Mouse (Mus musculus) small intestine, adult 2 months (tissue): Measurements from ENCODE around the gene Mars2. TPM values are rescaled to one million over a fixed set of nuclear protein-coding genes. Genes with fewer than 3 reads are reported as not detected.

ENCODE experiments used
- H3K27ac ChIP-seq: fragments of 200-500 bp; 2 replicates; pipeline ENCODE4 v1.5.1; 2012; ENCODE audit warnings: low read depth, low read length, control low read depth, inconsistent platforms; ENCODE audit not compliant: insufficient read depth
- H3K27me3 ChIP-seq: fragments of 200-500 bp; 2 replicates; pipeline ENCODE4 v1.6.1; 2012; ENCODE audit warnings: mild to moderate bottlenecking, moderate library complexity, low read length, inconsistent platforms; ENCODE audit not compliant: control insufficient read depth, insufficient read depth
- H3K36me3 ChIP-seq: fragments of 200-500 bp; 2 replicates; pipeline ENCODE4 v1.6.1; 2012; ENCODE audit warnings: mild to moderate bottlenecking, low read length, control low read depth, inconsistent platforms; ENCODE audit not compliant: control insufficient read depth, insufficient read depth
- H3K4me1 ChIP-seq: fragments of 200-500 bp; 2 replicates; pipeline ENCODE4 v1.6.1; 2012; ENCODE audit warnings: low read length, inconsistent platforms, mixed read lengths; ENCODE audit not compliant: control insufficient read depth, insufficient read depth, insufficient read length
- H3K4me3 ChIP-seq: fragments of 200-500 bp; 2 replicates; pipeline ENCODE4 v1.5.1; 2012; ENCODE audit warnings: low read depth, mild to moderate bottlenecking, control low read depth, inconsistent platforms, low read length, moderate library complexity
- CTCF ChIP-seq: fragments of 200-500 bp; IDR thresholded peaks from 2 replicates; pipeline ENCODE4 v1.5.1; 2012; ENCODE audit warnings: low read depth, mild to moderate bottlenecking, control low read depth, inconsistent platforms, low read length, moderate library complexity, mixed read lengths; ENCODE audit not compliant: insufficient replicate concordance, insufficient read length; ENCODE audit errors: extremely low read depth
- POLR2A ChIP-seq: fragments of 200-500 bp; IDR thresholded peaks from 2 replicates; pipeline ENCODE4 v1.6.1; 2012; ENCODE audit warnings: low read depth, mild to moderate bottlenecking, control low read depth, inconsistent platforms, low read length, moderate library complexity
- WGBS: fragments of 180-500 bp; shearing (Covaris S2); methylation state at CpG from one replicate; pipeline ENCODE4 v1.1.7; 2018; 5-methylcytosine and 5-hydroxymethylcytosine counted together
- polyA plus RNA-seq: library from polyadenylated mRNA; depleted of rRNA; stranded (reverse); fragments of >200 nt; gene quantifications from 2 replicates; pipeline ENCODE4 v1.2.3, GENCODE M21; 2012

The Mars2 gene
- polyA plus RNA-seq, 1 experiment, result 1.4 TPM

DNA sequence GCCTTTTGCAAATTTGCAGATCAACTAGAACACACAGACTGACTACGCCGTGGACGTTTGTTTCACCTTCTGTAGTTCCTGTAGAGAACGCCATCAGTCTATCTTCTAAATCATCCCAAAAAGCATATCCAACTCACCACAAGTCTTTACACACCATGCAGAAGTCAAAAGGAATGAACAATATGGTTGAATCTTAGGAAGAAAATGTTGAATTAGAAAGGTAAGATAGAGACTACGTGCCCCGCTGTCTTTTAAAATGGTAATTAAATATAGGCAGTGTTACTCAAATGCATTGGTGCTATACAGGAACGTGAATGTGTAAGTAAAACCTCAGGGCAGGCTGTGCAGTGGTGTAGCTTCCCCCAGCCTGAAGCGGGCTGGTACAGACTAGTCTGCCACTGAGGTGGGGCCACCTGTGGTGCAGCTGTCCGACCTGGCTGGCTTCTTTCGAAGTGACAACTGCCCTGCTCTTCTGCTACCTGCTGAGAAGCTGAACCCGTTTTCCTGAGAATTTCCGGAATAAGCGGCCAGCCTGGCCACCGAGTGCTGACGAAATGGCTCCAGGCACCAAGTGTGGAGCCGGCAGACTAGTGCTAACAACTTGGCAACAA is 2.0 kb upstream of the Mars2 start:
- Histone ChIP-seq H3K36me3 (no peaks in the 10 kb centered on the region), H3K4me1 (peaks cover 3% of the 10 kb centered on the region; the same call in 1 of the 2 replicates), H3K4me3 (no peak overlapping the region), H3K27me3 (no peaks in the 10 kb centered on the region), H3K27ac (no peak overlapping the region)
- 74% methylated on average over 16 of the region's 16 CpGs for WGBS
- TF ChIP-seq POLR2A (no peak), CTCF (no peak)

DNA sequence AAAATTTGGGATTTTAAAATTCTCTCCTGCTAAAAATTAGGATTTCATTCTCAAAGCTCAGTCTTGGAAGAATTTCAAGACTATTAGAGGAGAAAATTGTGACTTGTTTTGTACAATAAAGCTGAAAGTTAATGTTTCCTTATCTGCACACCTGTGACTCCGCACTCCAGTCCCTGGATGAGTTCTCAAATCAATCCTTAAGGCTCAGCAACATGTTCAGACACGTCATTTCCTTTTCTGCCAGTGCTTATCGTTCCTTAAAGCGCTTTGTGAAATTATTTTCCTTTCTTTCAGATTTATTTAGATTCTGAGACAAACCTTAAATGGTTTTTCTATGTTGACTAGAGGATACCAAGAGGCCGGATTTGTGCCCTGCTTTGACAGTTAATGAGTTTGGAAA is 490 bp upstream of the Mars2 start:
- H3K4me1 ChIP-seq, result peaks cover 3% of the 10 kb centered on the region; the same call in 1 of the 2 replicates
- WGBS, result 8% methylated on average over 5 of the region's 5 CpGs
- TF ChIP-seq POLR2A (no peak), CTCF (no peak)
- H3K27me3 ChIP-seq, result no peaks in the 10 kb centered on the region
- peak overlapping the region; percentile 96; the same call in 1 of the 2 replicates for H3K4me3 ChIP-seq
- no peak overlapping the region for H3K27ac ChIP-seq
- H3K36me3 ChIP-seq, result no peaks in the 10 kb centered on the region

DNA sequence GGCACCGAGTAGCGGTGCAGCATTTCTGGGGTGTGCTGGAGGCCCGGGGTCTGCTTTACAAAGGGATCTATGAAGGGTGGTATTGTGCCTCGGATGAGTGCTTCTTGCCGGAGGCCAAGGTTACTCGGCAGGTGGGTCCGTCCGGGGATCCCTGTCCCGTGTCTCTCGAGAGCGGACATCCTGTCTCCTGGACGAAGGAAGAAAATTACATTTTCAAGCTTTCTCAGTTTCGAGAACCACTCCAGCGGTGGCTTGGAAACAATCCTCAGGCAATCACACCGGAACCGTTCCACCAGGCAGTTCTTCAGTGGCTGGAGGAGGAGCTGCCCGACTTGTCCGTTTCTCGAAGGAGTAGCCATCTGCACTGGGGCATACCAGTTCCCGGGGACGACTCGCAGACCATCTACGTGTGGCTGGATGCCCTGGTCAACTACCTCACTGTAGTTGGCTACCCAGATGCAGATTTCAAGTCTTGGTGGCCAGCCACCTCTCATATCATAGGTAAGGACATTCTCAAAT is 725 bp downstream of the Mars2 start:
- under 1% methylated on average over 23 of the region's 23 CpGs for whole genome bisulfite sequencing
- H3K27ac ChIP-seq, result peak overlapping the region; percentile 28; the same call in 1 of the 2 replicates
- peak overlapping the region; percentile 96 for H3K4me3 ChIP-seq
- no peaks in the 10 kb centered on the region for H3K36me3 ChIP-seq
- no peaks in the 10 kb centered on the region for H3K27me3 ChIP-seq
- no peak for TF ChIP-seq CTCF
- no peak for TF ChIP-seq POLR2A
- H3K4me1 ChIP-seq, result peaks cover 5% of the 10 kb centered on the region; the same call in 1 of the 2 replicates

DNA sequence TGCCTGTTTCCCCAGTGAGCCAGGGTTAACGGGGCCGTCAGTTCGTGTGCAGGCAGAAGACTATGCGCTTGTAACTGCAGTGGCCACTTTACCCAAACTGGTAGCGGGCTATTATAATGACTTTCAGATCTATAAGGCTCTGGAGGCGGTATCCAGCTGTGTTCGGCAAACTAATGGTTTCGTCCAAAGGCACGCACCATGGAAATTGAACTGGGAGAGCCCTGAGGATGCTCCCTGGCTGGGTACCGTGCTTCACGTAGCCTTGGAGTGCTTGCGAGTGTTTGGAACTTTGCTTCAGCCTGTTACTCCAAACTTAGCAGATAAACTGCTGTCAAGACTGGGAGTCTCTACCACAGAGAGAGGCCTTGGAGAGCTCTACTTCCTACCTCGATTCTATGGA is 1.5 kb downstream of the Mars2 start:
- Histone ChIP-seq H3K4me3 (peak overlapping the region; percentile 96), H3K36me3 (no peaks in the 10 kb centered on the region), H3K27ac (no peak overlapping the region), H3K27me3 (no peaks in the 10 kb centered on the region), H3K4me1 (peaks cover 5% of the 10 kb centered on the region; the same call in 1 of the 2 replicates)
- WGBS, result 8% methylated on average over 13 of the region's 13 CpGs
- TF ChIP-seq POLR2A (no peak), CTCF (no peak)

DNA sequence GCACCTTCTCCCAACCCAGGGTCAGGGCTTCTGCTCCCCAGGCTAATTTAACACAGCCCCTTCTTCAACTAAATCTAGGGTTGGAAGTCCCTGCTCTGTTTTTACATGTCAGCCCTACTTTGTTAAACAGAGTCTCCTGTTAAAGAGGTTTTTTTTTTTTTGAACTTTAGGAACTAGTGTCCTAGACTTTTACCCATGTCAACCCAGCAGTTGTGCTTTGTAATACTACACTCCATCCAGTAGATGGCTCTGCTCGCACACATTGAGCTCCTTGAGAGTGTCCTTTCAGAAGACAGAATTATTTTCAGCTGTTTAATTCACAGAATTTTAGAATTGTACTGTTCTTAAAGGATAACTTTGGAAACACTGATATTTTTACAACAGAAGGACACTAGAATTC is 2.3 kb downstream of the Mars2 start:
- 2% methylated on average over 1 of the region's 1 CpGs for WGBS
- Histone ChIP-seq H3K27ac (no peak overlapping the region), H3K27me3 (no peaks in the 10 kb centered on the region), H3K4me1 (peaks cover 5% of the 10 kb centered on the region; the same call in 1 of the 2 replicates), H3K36me3 (peaks cover 2% of the 10 kb centered on the region; the same call in 1 of the 2 replicates), H3K4me3 (no peak overlapping the region)
- TF ChIP-seq POLR2A, result no peak
- TF ChIP-seq CTCF, result no peak

DNA sequence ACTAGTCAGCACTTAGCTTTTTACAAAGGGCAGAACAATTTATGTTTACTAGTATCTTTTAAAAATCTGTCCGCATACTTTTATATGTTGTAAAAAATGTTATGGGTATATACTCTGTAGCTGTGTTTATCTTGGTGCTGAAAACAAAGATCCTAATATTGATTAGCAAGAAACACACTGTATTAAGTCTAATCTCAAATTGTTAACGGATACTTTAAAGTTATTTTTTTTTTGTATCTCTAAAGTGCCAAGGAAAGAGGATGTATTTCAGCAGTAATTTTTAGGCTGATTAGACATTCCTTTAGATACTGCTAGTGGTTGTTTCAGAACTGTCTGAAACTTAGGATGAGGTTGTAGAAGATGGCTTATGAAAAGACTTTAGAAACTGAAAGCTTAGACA is 9.4 kb downstream of the Mars2 start:
- H3K4me1 ChIP-seq, result peaks cover 2% of the 10 kb centered on the region; the same call in 1 of the 2 replicates
- 92% methylated on average over 2 of the region's 2 CpGs for WGBS
- no peak overlapping the region for H3K27ac ChIP-seq
- no peak overlapping the region for H3K4me3 ChIP-seq
- no peaks in the 10 kb centered on the region for H3K27me3 ChIP-seq
- H3K36me3 ChIP-seq, result peaks cover 2% of the 10 kb centered on the region; the same call in 1 of the 2 replicates
- TF ChIP-seq CTCF, result no peak

DNA sequence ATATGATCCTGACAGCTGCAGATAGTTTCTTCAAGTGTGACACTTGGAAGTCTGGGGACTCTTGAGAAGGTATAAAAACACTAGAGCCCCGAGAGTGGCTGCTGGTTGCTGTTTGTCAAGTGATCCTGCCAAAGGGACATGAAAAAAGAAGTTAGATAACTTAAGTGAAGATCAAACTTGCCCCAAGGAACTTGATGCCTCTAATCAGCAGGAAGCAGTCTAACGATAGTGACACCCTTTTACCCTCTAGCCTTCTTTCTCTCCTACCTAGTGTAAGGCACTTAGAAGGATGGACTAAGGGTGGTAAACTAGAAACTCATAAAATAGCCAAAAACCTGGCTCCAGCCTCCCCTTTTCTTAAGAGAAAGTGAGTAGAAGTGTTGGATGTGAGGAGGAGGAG is 27.4 kb downstream of the Mars2 start:
- Histone ChIP-seq H3K27me3 (no peaks in the 10 kb centered on the region), H3K27ac (no peak overlapping the region), H3K36me3 (no peaks in the 10 kb centered on the region), H3K4me3 (no peak overlapping the region), H3K4me1 (no peaks in the 10 kb centered on the region)
- WGBS, result 34% methylated on average over 2 of the region's 2 CpGs
- no peak for TF ChIP-seq POLR2A
- no peak for TF ChIP-seq CTCF
